Mouse (Mus musculus): ENCODE measurements around the gene Camk1d. TPM values are rescaled to one million over a fixed set of nuclear protein-coding genes. Genes with fewer than 3 reads are reported as not detected.

The Camk1d gene
- total and polyA plus RNA-seq, 2 experiments from 2014 or later: 1.1 to 2.2 TPM

DNA sequence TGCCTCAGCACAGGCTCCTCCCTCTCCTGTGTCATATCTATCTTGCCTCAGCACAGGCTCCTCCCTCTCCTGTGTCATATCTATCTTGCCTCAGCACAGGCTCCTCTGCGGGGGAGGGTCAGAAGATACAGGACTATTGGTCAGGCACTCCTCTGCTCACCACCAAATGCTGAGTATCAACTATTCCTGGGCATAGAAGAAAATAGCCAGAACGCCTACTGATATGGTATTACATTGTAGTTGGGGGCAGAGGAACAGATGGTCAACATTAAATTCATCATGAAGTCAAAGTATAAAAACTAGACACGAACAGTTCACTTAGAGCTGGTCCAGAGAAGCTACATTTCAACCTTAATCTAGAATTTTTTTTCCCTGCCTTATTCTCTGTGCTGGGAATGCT lies 395.2 kb downstream of the Camk1d start:
- H3K4me3 ChIP-seq (ENCODE audit: low read depth, low read length): no peak overlapping the region
- WGBS: 69% methylated on average over 3 of the region's 3 CpGs

DNA sequence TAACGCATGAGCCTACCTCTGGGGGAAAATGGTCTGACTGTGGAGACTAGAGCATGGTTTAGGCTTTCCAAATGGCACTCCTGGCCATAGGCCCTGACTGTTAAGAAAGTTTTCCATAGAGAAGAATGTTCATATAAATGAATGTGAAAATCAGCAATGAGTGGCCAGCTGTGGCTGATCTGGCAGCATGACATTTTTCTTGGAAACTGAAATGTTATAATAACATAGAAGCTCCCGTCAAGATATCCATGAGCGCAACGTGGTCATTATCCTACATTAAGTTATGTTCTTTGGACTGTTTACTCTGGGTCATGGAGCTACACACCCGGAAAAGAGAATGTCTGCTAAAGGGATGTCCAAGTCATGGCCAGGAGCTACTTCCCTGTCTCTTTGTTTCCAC lies 397.6 kb downstream of the Camk1d start:
- DNase-seq (ENCODE audit: low spot score) (no peak), ATAC-seq (ENCODE audit: insufficient read depth, low read depth) (no peak)
- no peak overlapping the region for H3K4me2 ChIP-seq (ENCODE audit: low read depth, low read length)
- H3K27ac ChIP-seq (ENCODE audit: low read depth): no peak overlapping the region
- H3K9ac ChIP-seq (replicated peaks; ENCODE audit: low read depth, low read length): no peak overlapping the region
- no peaks in the 10 kb centered on the region for H3K9me3 ChIP-seq (replicated peaks; ENCODE audit: control insufficient read depth, low read length)
- H3K36me3 ChIP-seq (replicated peaks; ENCODE audit: control insufficient read depth, insufficient read depth, low read length): no peaks in the 10 kb centered on the region
- H3K4me1 ChIP-seq (ENCODE audit: control insufficient read depth, insufficient read depth): no peaks in the 10 kb centered on the region
- TF ChIP-seq EP300 (IDR thresholded peaks at IDR 0.05; ENCODE audit: low read depth): no peak
- no peak for TF ChIP-seq CTCF (IDR thresholded peaks at IDR 0.05; ENCODE audit: low read depth)
- WGBS: 84% methylated on average over 5 of the region's 5 CpGs
- no peak overlapping the region for H3K4me3 ChIP-seq (ENCODE audit: low read depth, low read length)
- no peaks in the 10 kb centered on the region for H3K27me3 ChIP-seq (ENCODE audit: control insufficient read depth, insufficient read depth, low read length)

More for the DNA sequence above, 395.2 kb downstream of the Camk1d start:
- H3K27ac ChIP-seq (ENCODE audit: low read depth): no peak overlapping the region
- no peak overlapping the region for H3K4me2 ChIP-seq (ENCODE audit: low read depth, low read length)
- ATAC-seq (ENCODE audit: insufficient read depth, low read depth) (no peak), DNase-seq (ENCODE audit: low spot score) (no peak)
- H3K4me1 ChIP-seq (ENCODE audit: control insufficient read depth, insufficient read depth): no peaks in the 10 kb centered on the region
- H3K36me3 ChIP-seq (replicated peaks; ENCODE audit: control insufficient read depth, insufficient read depth, low read length): no peaks in the 10 kb centered on the region
- no peak overlapping the region for H3K9ac ChIP-seq (replicated peaks; ENCODE audit: low read depth, low read length)
- no peaks in the 10 kb centered on the region for H3K27me3 ChIP-seq (ENCODE audit: control insufficient read depth, insufficient read depth, low read length)
- no peaks in the 10 kb centered on the region for H3K9me3 ChIP-seq (replicated peaks; ENCODE audit: control insufficient read depth, low read length)
- TF ChIP-seq EP300 (IDR thresholded peaks at IDR 0.05; ENCODE audit: low read depth) (no peak), CTCF (IDR thresholded peaks at IDR 0.05; ENCODE audit: low read depth) (no peak)

DNA sequence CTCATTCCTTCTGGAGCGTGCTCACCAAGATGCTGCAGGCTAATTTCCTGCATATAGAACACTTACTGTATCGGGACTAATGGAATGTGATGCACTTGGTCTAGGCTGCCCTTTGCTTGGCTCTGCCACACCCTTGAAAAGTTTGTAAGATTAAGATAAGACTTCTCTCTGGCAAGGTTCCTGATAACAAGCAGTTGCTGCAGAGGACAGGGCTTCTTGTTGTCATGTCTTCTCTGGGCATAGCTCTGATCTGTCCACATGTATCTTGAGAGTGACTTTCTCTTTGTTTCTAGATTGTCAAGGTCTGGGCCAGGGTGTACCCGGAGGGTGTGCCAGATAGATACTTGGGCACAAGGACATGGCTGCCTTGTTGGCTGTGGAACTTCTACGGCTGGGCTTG lies 398.1 kb downstream of the Camk1d start:
- Histone ChIP-seq H3K27ac (ENCODE audit: low read depth) (no peak overlapping the region), H3K36me3 (replicated peaks; ENCODE audit: control insufficient read depth, insufficient read depth, low read length) (no peaks in the 10 kb centered on the region), H3K27me3 (ENCODE audit: control insufficient read depth, insufficient read depth, low read length) (no peaks in the 10 kb centered on the region), H3K9me3 (replicated peaks; ENCODE audit: control insufficient read depth, low read length) (no peaks in the 10 kb centered on the region), H3K9ac (replicated peaks; ENCODE audit: low read depth, low read length) (no peak overlapping the region), H3K4me3 (ENCODE audit: low read depth, low read length) (no peak overlapping the region), H3K4me1 (ENCODE audit: control insufficient read depth, insufficient read depth) (no peaks in the 10 kb centered on the region), H3K4me2 (ENCODE audit: low read depth, low read length) (no peak overlapping the region)
- no peak for ATAC-seq (ENCODE audit: insufficient read depth, low read depth)
- 68% methylated on average over 4 of the region's 4 CpGs for WGBS
- DNase-seq (ENCODE audit: low spot score): no peak
- TF ChIP-seq EP300 (IDR thresholded peaks at IDR 0.05; ENCODE audit: low read depth) (no peak), CTCF (IDR thresholded peaks at IDR 0.05; ENCODE audit: low read depth) (no peak)

DNA sequence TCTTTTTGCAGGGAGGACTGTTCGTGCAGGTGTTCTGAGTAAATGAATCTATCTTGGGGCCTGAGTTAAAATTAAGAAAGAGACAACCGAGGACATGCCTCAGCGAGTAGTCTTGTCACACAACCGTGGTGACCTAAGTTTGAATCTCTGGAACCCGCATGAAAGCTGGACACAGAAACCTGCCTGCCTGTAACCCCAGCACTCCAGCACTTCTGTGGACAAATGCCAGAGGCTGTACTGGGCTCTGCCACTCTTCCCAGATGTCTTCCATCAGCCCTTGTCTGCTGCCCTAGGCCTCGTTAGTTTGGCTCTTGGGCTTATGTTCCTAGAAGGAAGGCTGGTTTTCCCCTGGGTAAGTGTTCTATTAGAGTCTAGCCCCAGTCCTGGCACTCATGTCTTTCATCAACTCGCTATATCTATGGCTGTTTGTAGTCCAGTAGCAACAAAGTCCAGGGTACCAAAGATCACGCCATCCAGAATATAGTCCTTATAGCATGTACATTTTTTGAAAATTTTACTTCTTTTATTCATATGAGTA lies 399.0 kb downstream of the Camk1d start:
- Histone ChIP-seq H3K9me3 (replicated peaks; ENCODE audit: control insufficient read depth, low read length) (no peaks in the 10 kb centered on the region), H3K27me3 (ENCODE audit: control insufficient read depth, insufficient read depth, low read length) (no peaks in the 10 kb centered on the region), H3K27ac (ENCODE audit: low read depth) (no peak overlapping the region), H3K4me1 (ENCODE audit: control insufficient read depth, insufficient read depth) (no peaks in the 10 kb centered on the region), H3K4me3 (ENCODE audit: low read depth, low read length) (no peak overlapping the region), H3K9ac (replicated peaks; ENCODE audit: low read depth, low read length) (no peak overlapping the region), H3K4me2 (ENCODE audit: low read depth, low read length) (no peak overlapping the region), H3K36me3 (replicated peaks; ENCODE audit: control insufficient read depth, insufficient read depth, low read length) (no peaks in the 10 kb centered on the region)
- 78% methylated on average over 8 of the region's 8 CpGs for WGBS
- TF ChIP-seq EP300 (IDR thresholded peaks at IDR 0.05; ENCODE audit: low read depth) (no peak), CTCF (IDR thresholded peaks at IDR 0.05; ENCODE audit: low read depth) (no peak)
- DNase-seq (ENCODE audit: low spot score): no peak
- no peak for ATAC-seq (ENCODE audit: insufficient read depth, low read depth)

DNA sequence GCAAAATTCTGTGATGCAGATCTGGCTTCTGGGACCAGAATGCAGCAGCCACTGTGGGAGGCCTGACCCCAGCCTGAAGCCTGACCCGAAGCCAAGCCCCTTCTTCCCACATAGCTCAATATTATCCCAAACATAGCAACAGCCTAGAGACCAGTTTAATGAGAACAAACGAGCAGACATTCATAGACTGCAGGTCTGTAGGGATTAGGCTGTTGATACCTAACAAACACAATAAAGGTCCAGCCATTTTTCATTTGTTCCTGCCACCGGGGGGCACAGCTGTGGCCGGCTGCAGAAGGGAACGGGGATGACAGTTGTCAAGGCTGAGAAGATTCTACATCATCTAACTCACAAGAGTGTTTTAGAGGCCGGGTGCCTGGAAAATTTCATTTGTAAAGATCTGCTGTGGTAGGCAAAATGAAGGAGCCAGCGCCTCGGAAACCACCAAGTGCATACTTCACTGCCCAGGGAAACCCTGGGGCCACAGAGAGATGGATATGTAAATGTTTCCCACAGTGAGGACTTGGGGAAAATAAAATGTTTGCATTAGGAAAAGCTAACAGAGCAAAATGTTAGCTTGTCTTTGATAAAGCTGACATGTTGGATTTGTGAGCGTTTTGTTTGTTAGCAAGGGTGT lies 399.7 kb downstream of the Camk1d start:
- DNase-seq (ENCODE audit: low spot score): no peak
- no peak overlapping the region for H3K4me3 ChIP-seq (ENCODE audit: low read depth, low read length)
- TF ChIP-seq EP300 (IDR thresholded peaks at IDR 0.05; ENCODE audit: low read depth) (no peak), CTCF (IDR thresholded peaks at IDR 0.05; ENCODE audit: low read depth) (no peak)
- no peaks in the 10 kb centered on the region for H3K27me3 ChIP-seq (ENCODE audit: control insufficient read depth, insufficient read depth, low read length)
- no peaks in the 10 kb centered on the region for H3K36me3 ChIP-seq (replicated peaks; ENCODE audit: control insufficient read depth, insufficient read depth, low read length)
- H3K9me3 ChIP-seq (replicated peaks; ENCODE audit: control insufficient read depth, low read length): no peaks in the 10 kb centered on the region
- H3K9ac ChIP-seq (replicated peaks; ENCODE audit: low read depth, low read length): no peak overlapping the region
- 47% methylated on average over 9 of the region's 9 CpGs for WGBS
- H3K27ac ChIP-seq (ENCODE audit: low read depth): no peak overlapping the region
- H3K4me2 ChIP-seq (ENCODE audit: low read depth, low read length): no peak overlapping the region
- no peak for ATAC-seq (ENCODE audit: insufficient read depth, low read depth)
- no peaks in the 10 kb centered on the region for H3K4me1 ChIP-seq (ENCODE audit: control insufficient read depth, insufficient read depth)

DNA sequence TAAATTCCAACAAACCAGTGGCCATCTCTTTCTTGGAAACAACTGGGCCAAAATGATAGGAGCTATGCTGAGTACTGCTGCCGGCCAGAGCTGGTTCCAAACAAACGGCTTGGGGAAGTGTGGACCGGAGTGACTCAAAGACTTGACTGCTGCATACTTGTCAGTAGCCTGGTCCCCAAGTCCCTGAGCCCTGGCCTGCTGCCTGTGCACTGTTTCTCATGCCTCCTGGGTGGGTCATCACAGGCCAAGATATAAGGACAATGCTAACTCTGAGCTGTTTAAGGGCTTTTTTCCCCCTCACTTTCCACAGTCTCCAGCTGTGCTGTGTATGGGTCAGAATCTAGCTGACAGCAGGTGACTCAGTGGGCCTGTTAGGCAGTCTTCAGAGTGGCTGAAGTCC lies 409.2 kb downstream of the Camk1d start:
- TF ChIP-seq CTCF (IDR thresholded peaks at IDR 0.05; ENCODE audit: low read depth) (no peak), EP300 (IDR thresholded peaks at IDR 0.05; ENCODE audit: low read depth) (no peak)
- ATAC-seq (ENCODE audit: insufficient read depth, low read depth) (peak; percentile 41), DNase-seq (ENCODE audit: low spot score) (peak; percentile 34)
- Histone ChIP-seq H3K27ac (ENCODE audit: low read depth) (no peak overlapping the region), H3K9me3 (replicated peaks; ENCODE audit: control insufficient read depth, low read length) (no peaks in the 10 kb centered on the region), H3K4me1 (ENCODE audit: control insufficient read depth, insufficient read depth) (no peaks in the 10 kb centered on the region), H3K4me2 (ENCODE audit: low read depth, low read length) (no peak overlapping the region), H3K27me3 (ENCODE audit: control insufficient read depth, insufficient read depth, low read length) (no peaks in the 10 kb centered on the region), H3K36me3 (replicated peaks; ENCODE audit: control insufficient read depth, insufficient read depth, low read length) (no peaks in the 10 kb centered on the region), H3K4me3 (ENCODE audit: low read depth, low read length) (no peak overlapping the region), H3K9ac (replicated peaks; ENCODE audit: low read depth, low read length) (no peak overlapping the region)
- WGBS: 57% methylated on average over 3 of the region's 3 CpGs

All from heart, postnatal 0 days (tissue).